Mouse (Mus musculus) heart, adult 2 months (tissue): Measurements from ENCODE around the gene Selenom. TPM values are rescaled to one million over a fixed set of nuclear protein-coding genes. Genes with fewer than 3 reads are reported as not detected.
A peak's percentile ranks its signal among the peaks of the same experiment; 100 is the strongest.

Experiments
- DNase-seq, 2 experiments: peaks; one replicate each; pipeline ENCODE4 v3.0.0; 2021
- H3K27ac ChIP-seq: fragments of 200-600 bp; 2 replicates; pipeline ENCODE4 v1.8.1; 2022
- H3K27me3 ChIP-seq: fragments of 200-500 bp; 2 replicates; pipeline ENCODE4 v1.6.1; 2012; ENCODE audit warnings: mild to moderate bottlenecking, low read length, inconsistent platforms, mixed read lengths; ENCODE audit not compliant: control insufficient read depth, insufficient read depth
- H3K36me3 ChIP-seq: fragments of 200-500 bp; 2 replicates; pipeline ENCODE4 v1.6.1; 2012; ENCODE audit warnings: low read length, inconsistent platforms; ENCODE audit not compliant: control insufficient read depth, insufficient read depth
- H3K4me1 ChIP-seq: fragments of 200-500 bp; 2 replicates; pipeline ENCODE4 v1.6.1; 2011; ENCODE audit warnings: low read length; ENCODE audit not compliant: control insufficient read depth, insufficient read depth
- H3K4me3 ChIP-seq: fragments of 200-600 bp; 2 replicates; pipeline ENCODE4 v1.8.1; 2022
- H3K79me2 ChIP-seq: fragments of 200-500 bp; replicated peaks from 2 replicates; pipeline ENCODE4 v1.6.1; 2012; ENCODE audit warnings: mild to moderate bottlenecking, inconsistent platforms, low read length, moderate library complexity, mixed read lengths; ENCODE audit not compliant: control insufficient read depth, insufficient read depth
- H3K9ac ChIP-seq: fragments of 200-500 bp; 2 replicates; pipeline ENCODE4 v1.6.1; 2012; ENCODE audit warnings: low read depth, mild to moderate bottlenecking, control low read depth, inconsistent platforms, low read length, mixed read lengths
- CTCF ChIP-seq: fragments of 200-600 bp; IDR thresholded peaks from 2 replicates; pipeline ENCODE4 v1.8.1; 2022; ENCODE audit warnings: antibody characterized with exemption, mild to moderate bottlenecking, moderate library complexity
- EP300 ChIP-seq: fragments of 200-500 bp; IDR thresholded peaks from 2 replicates; pipeline ENCODE4 v1.6.1; 2011; ENCODE audit warnings: low read depth, low read length, control low read depth; ENCODE audit not compliant: insufficient read depth
- POLR2A ChIP-seq: fragments of 200-500 bp; IDR thresholded peaks from 2 replicates; pipeline ENCODE4 v1.6.1; 2011; ENCODE audit warnings: mild to moderate bottlenecking, low read depth, low read length, control low read depth; ENCODE audit not compliant: insufficient read depth
- WGBS: fragments of 180-500 bp; shearing (Covaris S2); methylation state at CpG from one replicate; pipeline ENCODE4 v1.1.7; 2018; 5-methylcytosine and 5-hydroxymethylcytosine counted together
- intact Hi-C: fragments of 180-260 bp; cut with DNase I; formaldehyde crosslinking; loops from one replicate; pipeline ENCODE4 v1.15.1; 2025
- polyA plus RNA-seq: library from polyadenylated mRNA; depleted of rRNA; stranded (reverse); fragments of >200 nt; gene quantifications from 2 replicates; pipeline ENCODE4 v1.2.3, GENCODE M21; 2012
- total RNA-seq, 2 experiments: library from RNA; stranded (reverse); gene quantifications; 2 replicates each; pipeline ENCODE4 v1.2.3; 2021

Gene Selenom
- total and polyA plus RNA-seq, 3 experiments, result 41.7 to 78.3 (median 42.8) TPM

DNA sequence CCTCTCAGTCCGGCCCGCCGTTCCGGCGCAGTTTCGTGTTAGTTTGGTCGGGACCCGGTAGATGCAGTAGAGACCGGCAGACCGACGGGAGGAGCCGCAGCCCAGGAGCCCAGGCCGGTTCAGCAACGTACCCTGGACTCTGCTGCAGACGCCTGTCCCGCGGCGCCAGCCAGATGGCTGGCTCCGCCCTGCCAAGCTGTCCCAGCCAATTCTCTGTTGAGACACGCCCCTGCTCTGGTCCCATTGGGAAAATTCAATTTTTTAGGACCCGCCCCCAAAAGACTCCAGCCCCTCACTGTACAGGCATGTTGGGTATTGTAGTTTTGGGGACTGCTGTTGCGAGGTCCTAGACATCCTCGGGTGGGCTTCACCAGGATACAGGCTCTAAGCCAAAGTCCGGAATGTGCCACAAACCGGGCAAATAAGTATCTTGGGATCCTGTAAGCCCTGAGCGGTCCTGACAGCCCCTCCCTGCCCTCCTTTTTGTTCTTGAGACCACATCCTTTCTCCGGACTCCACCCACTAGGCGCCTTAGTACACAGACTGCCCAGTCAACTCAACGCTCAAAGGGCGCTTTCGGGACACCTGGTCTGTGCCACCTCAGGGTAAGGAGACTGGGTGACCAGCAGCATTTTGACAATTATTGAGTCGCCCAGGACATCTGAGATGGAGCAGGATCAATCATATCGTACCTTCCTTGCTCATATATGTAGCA lies 24.8 kb downstream of the Selenom start:
- Histone ChIP-seq H3K27ac (peak overlapping the region; percentile 93), H3K9ac (peak overlapping the region; percentile 65), H3K4me1 (peaks cover 12% of the 10 kb centered on the region), H3K79me2 (no peaks in the 10 kb centered on the region), H3K36me3 (peaks cover 3% of the 10 kb centered on the region; the same call in 1 of the 2 replicates), H3K4me3 (peak overlapping the region; percentile 81), H3K27me3 (no peaks in the 10 kb centered on the region)
- WGBS, result 3% methylated on average over 33 of the region's 33 CpGs
- DNase-seq, result peak; percentile 93 to 94
- intact Hi-C loops, result loop anchor here (1.0 to 10.0 kb wide), 4 partner anchors 34 to 376 kb away; partner anchors contain the start of genes Morc2a and Slc35e4
- TF ChIP-seq EP300 (peak; percentile 62), CTCF (peak; percentile 17; the same call in 1 of the 2 replicates), POLR2A (peak; percentile 98)

DNA sequence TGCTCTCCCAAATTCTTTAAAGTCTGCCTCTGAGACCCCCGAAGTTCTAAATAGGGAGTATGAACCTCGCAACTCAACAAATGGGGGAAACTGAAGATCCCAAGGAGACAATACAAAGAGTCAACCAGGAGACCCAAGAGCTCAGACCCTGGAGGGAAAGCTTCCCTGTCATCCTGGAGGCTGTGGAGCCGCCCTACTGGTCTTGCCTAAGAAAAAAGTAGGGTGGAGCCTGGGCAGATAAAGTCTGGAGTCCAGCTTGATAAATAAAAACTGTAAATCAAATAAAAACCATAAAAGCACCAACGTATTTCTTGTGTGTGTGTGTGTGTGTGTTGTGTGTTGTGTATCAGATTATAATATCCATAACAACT lies 25.3 kb downstream of the Selenom start:
- Histone ChIP-seq H3K9ac (no peak overlapping the region), H3K36me3 (peaks cover 3% of the 10 kb centered on the region; the same call in 1 of the 2 replicates), H3K4me1 (peaks cover 12% of the 10 kb centered on the region), H3K27me3 (no peaks in the 10 kb centered on the region), H3K79me2 (no peaks in the 10 kb centered on the region), H3K27ac (peak overlapping the region; percentile 93), H3K4me3 (peak overlapping the region; percentile 81)
- 69% methylated on average over 4 of the region's 4 CpGs for WGBS
- intact Hi-C loops, result loop anchor here (1.0 to 10.0 kb wide), 4 partner anchors 33 to 375 kb away; partner anchors contain the start of genes Morc2a and Slc35e4
- TF ChIP-seq POLR2A (no peak), EP300 (no peak), CTCF (peak; percentile 38)
- peak in 1 of 2 experiments; percentile 23 for DNase-seq

DNA sequence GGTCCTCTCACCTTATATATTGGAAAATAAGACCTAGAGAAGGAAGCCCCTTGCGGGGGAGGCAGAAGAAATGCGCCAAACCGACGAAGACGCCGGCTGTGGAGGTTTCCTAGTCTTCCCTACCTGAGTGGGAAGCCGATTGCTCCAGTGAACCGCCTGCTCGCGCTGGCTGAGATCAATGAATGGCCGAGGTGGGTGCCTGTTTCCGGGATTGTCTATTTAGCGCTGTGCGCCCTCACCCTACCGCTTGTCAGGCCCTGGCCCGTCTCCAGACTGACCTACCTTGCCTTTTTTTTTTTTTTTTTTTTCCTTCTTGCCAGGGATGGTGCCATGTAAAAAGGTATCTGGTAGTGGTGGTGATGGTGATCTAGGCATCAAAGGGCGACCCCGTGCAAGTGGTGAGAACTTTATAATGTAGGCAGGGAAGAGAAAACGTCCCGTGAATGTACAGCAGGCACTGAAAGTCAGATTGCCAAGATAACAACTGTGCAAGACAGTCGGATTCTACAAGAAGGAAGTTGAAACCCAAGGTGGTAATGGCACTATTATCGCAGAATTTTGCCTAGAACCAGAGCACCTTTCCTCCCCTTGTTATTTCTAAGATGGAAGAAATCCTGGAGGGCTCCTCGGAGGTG lies 26.1 kb downstream of the Selenom start, which contains the start of gene Smtn:
TSS of gene Smtn (minus strand) at position 162 of the 635 bp plus-strand sequence.
- Histone ChIP-seq H3K4me3 (peak within 1 kb of the TSS; percentile 81), H3K4me1 (peaks cover 10% of the 10 kb centered on the region), H3K27me3 (no peaks in the 10 kb centered on the region), H3K36me3 (peaks cover 3% of the 10 kb centered on the region; the same call in 1 of the 2 replicates), H3K9ac (peak within 1 kb of the TSS; percentile 45; the same call in 1 of the 2 replicates), H3K79me2 (no peaks in the 10 kb centered on the region), H3K27ac (peak within 1 kb of the TSS; percentile 93)
- no peak for TF ChIP-seq POLR2A
- no peak for TF ChIP-seq EP300
- no peak for TF ChIP-seq CTCF
- 91% methylated on average over 23 of the region's 23 CpGs for WGBS
- no peak for DNase-seq
- intact Hi-C loops, result no loop called here

DNA sequence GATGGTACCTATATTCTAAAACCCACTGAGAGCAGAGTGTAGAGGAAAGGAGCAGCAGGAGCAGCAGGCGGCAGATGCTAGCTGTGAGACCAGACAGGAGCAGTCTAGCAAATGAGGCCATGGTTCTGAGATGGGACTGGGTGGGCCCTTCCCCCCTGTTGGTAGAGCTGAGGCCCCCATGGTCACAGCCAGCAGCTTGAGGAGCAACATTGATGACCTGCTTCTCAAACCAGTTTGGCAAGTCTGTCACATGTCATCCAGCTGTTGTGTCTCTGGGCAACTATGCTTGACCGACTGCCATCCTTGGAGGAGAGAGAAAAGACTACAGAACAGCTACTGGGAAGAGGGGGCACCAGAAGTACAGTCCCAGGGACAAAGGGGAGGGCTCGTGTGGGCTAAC lies 27.4 kb downstream of the Selenom start:
- Histone ChIP-seq H3K79me2 (no peaks in the 10 kb centered on the region), H3K9ac (no peak overlapping the region), H3K4me1 (peaks cover 6% of the 10 kb centered on the region; the same call in 1 of the 2 replicates), H3K27ac (peak overlapping the region; percentile 17), H3K27me3 (no peaks in the 10 kb centered on the region), H3K36me3 (no peaks in the 10 kb centered on the region), H3K4me3 (no peak overlapping the region)
- intact Hi-C loops, result no loop called here
- WGBS, result 83% methylated on average over 3 of the region's 3 CpGs
- no peak for DNase-seq
- TF ChIP-seq POLR2A (no peak), EP300 (no peak), CTCF (no peak)

DNA sequence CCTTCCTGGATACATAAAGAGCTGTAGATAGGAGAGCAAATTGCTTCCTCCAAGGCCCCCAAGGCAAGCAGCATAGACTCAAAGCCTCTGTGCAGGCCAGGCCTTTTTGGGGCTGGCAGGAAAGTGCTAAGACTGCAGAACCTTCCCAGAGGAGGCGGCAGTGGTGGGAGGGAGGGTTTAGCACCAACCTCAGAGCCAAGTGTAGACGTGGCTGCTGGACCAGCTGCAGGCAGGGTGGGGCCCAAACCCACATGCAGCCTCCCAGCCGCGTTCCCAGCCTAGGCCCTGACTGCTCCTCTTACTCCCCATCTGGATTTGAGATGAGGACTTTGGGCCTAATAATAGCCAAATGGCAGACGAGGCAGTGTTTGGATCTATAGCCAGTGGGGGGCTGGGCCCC lies 28.5 kb downstream of the Selenom start:
- Histone ChIP-seq H3K79me2 (no peaks in the 10 kb centered on the region), H3K27ac (peak overlapping the region; percentile 73), H3K9ac (no peak overlapping the region), H3K27me3 (no peaks in the 10 kb centered on the region), H3K36me3 (no peaks in the 10 kb centered on the region), H3K4me1 (peaks cover 6% of the 10 kb centered on the region; the same call in 1 of the 2 replicates), H3K4me3 (no peak overlapping the region)
- TF ChIP-seq POLR2A, result 0 out of 2 replicates have a peak, but pooled peaks have one; percentile 24
- TF ChIP-seq CTCF, result no peak
- DNase-seq, result peak; percentile 82 to 85
- WGBS, result 25% methylated on average over 5 of the region's 5 CpGs
- intact Hi-C loops, result no loop called here
